Mouse (Mus musculus): ENCODE data around the gene Acat3.

- TF ChIP-seq POLR2A (IDR thresholded peaks at IDR 0.05; ENCODE audit: insufficient read depth, low read depth, low read length) (peak; percentile 74; the same call in 1 of the 2 replicates), CTCF (IDR thresholded peaks at IDR 0.05; ENCODE audit: insufficient read depth, low read depth, low read length) (no peak)
These were observed 24.4 kb downstream of the Acat3 start, which contains the start of gene Mrpl18 for GRCm38 (mm10) chr17:12915881-12916583.
